Mouse (Mus musculus) natural killer cell, adult 2 months (primary cell): ENCODE measurements around the gene 0610010K14Rik.

Source experiments
- DNase-seq, 2 experiments: peaks; one replicate each; pipeline ENCODE4 v3.0.0; 2022; ENCODE audit warnings: low spot score in 2 of 2

The 0610010K14Rik gene

GRCm38 (mm10) chr11:70235254-70235900 is 2.3 kb downstream of the 0610010K14Rik start:
- DNase-seq = no peak

GRCm38 (mm10) chr11:70234497-70234896 is 3.2 kb downstream of the 0610010K14Rik start:
- no peak for DNase-seq

GRCm38 (mm10) chr11:70234037-70234436 is 3.7 kb downstream of the 0610010K14Rik start:
- DNase-seq = no peak

- DNase-seq = no peak
Measured at GRCm38 (mm10) chr11:70233016-70233415, 4.7 kb downstream of the 0610010K14Rik start.

GRCm38 (mm10) chr11:70232546-70232945 is 5.2 kb downstream of the 0610010K14Rik start:
- no peak for DNase-seq

- DNase-seq = peak; percentile 78 to 83
Measured at GRCm38 (mm10) chr11:70230239-70230727, 7.4 kb downstream of the 0610010K14Rik start.

- no peak for DNase-seq
Measured at GRCm38 (mm10) chr11:70229260-70230010, 8.3 kb downstream of the 0610010K14Rik start, which contains the start of gene Bcl6b. TSS of gene Bcl6b (minus strand) at chr11:70229798.

GRCm38 (mm10) chr11:70228828-70229227 is 8.9 kb downstream of the 0610010K14Rik start:
- peak; percentile 93 for DNase-seq

GRCm38 (mm10) chr11:70227661-70228245 is 10.0 kb downstream of the 0610010K14Rik start:
- DNase-seq = no peak

- DNase-seq = no peak
Measured at GRCm38 (mm10) chr11:70227126-70227525, 10.6 kb downstream of the 0610010K14Rik start.

- DNase-seq = no peak
Measured at GRCm38 (mm10) chr11:70226602-70226890, 11.2 kb downstream of the 0610010K14Rik start.

GRCm38 (mm10) chr11:70225798-70226601 is 11.7 kb downstream of the 0610010K14Rik start:
- DNase-seq = no peak

- DNase-seq = no peak
Measured at GRCm38 (mm10) chr11:70223724-70224123, 14.0 kb downstream of the 0610010K14Rik start.

- no peak for DNase-seq
Measured at GRCm38 (mm10) chr11:70221603-70222500, 15.9 kb downstream of the 0610010K14Rik start.

- peak; percentile 83 to 90 for DNase-seq
Measured at GRCm38 (mm10) chr11:70220731-70221602, 16.7 kb downstream of the 0610010K14Rik start, which contains the start of gene Slc16a13. TSS of gene Slc16a13 (minus strand) at chr11:70221064.

GRCm38 (mm10) chr11:70220323-70220722 is 17.4 kb downstream of the 0610010K14Rik start:
- DNase-seq = no peak

- no peak for DNase-seq
Measured at GRCm38 (mm10) chr11:70219873-70220272, 17.8 kb downstream of the 0610010K14Rik start.

- no peak for DNase-seq
Measured at GRCm38 (mm10) chr11:70218741-70219470, 18.8 kb downstream of the 0610010K14Rik start.

- no peak for DNase-seq
Measured at GRCm38 (mm10) chr11:70218039-70218438, 19.7 kb downstream of the 0610010K14Rik start.
